Mouse (Mus musculus) neural tube, embryonic 10.5 days (tissue): Measurements from ENCODE around the gene Lingo1.

Experiments
- DNase-seq: peaks from one replicate; pipeline ENCODE4 v3.0.0-alpha.2; 2017; ENCODE audit warnings: low spot score; ENCODE audit errors: extremely low spot score

Gene Lingo1

GRCm38 (mm10) chr9:56681950-56682349, 114.3 kb downstream of the Lingo1 start:
- DNase-seq = no peak

GRCm38 (mm10) chr9:56678929-56679681, 117.2 kb downstream of the Lingo1 start:
- no peak for DNase-seq

GRCm38 (mm10) chr9:56675696-56676095, 120.6 kb downstream of the Lingo1 start:
- DNase-seq = no peak

GRCm38 (mm10) chr9:56669605-56670221, 126.6 kb downstream of the Lingo1 start:
- no peak for DNase-seq

DNA sequence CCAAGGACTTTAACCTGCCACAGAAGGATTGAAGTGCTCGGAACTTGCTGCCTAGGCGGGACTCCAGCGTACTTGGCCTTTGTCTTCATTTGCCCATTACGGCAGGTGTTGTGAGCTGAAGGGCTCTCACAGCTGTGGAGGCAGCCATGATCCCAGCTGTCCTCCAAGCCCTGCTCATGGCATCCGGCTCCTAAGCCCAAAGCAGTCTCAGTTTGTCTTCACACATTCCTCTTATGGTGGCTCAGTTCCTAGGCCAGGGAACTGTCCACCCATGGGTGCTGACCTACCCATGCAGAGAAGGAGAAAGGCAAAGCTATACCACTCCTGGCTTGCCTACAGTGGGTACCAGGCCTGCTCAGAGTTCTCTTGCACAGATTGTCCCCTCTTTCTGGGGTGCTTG, 132.1 kb downstream of the Lingo1 start:
- no peak for DNase-seq

DNA sequence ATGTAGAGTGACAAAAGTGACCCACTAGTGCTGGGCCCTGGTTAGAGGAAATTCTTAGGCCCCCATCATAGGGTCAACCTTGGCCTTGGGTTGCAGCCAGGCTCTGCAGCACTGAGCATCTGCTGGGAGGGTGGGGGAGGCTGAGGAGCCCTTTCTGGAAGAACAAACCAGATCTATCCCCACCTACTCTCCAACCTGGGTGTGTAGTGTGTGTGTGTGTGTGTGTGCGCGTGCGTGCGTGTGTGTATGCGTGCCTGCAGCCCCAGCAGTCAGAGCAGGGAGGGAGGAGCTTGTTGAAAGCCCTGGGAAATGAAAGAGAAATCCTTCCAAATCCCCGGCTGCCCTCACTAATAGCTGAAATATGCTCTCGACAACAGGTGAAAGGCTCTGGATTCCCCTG, 133.3 kb downstream of the Lingo1 start:
- DNase-seq = no peak

GRCm38 (mm10) chr9:56662405-56662804, 133.9 kb downstream of the Lingo1 start:
- no peak for DNase-seq

DNA sequence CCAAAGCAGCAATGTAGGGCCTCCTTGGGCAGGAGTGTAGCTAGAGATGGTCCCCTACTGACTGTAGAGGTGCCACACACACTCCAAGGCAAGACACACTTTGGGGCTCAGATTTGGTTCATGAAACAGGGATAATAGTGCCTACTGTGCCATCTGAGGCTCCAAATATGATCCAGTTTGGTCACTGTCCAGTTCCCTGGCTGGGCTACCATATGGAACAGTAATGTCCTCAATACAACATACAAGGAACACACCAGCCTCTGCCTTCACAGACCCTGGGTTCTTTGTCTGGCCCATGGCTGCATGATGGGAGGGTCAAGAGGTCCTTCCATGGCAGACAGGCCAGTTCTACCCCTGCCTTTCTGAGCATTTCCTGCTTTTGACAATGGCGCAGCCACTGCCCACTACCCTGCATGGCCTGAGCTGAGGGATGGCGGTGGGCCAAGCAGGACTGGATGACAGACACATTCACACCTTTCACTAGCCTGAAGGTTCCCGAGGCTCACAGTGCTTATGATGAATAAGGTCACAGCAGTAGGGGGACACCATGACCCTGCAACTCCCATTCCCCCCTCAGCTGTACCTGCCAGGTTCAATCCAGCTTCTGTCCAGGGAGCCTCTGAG, 134.9 kb downstream of the Lingo1 start:
- no peak for DNase-seq

GRCm38 (mm10) chr9:56658580-56658979, 137.7 kb downstream of the Lingo1 start:
- no peak for DNase-seq

DNA sequence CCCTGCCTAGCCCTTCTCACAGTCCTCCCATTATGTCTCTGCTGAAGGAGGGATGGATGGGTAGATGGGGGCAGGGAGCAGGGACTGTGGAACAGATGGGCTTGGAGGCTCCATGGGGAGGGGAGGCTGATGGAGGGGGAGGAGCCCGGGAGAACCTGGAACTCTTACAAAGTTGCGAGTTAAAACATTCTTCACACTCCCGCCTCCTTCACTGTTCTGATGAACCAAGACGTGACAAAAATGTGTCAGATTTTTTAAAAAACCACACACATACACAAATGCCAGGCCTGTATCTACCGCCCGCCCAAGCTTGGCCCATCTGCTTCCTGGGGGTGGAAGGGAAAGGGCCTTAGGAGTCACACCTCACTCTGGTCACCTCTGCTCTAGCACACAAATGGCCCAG, 138.3 kb downstream of the Lingo1 start:
- no peak for DNase-seq

- DNase-seq = peak; percentile 35
These were observed 139.3 kb downstream of the Lingo1 start for GRCm38 (mm10) chr9:56656766-56657542.

DNA sequence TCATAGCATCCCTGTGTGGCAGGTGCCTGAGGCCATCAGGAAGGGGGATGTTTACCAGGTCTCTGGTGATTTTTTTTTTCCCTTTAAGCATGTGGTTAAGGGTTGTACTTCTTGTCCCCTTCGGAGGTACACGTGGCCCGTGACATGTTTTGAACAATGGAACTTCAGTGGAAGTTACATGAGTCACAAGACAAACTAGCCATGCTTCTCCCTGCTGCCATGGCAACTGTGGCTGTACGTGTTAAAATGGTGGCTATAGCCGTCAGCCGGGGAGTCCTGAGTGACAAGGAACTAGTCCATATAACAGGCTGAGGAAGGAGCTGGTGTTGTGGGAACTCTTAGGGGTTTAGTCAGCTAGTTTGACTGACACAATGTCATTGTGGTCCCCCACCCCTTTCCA, 141.1 kb downstream of the Lingo1 start:
- no peak for DNase-seq

DNA sequence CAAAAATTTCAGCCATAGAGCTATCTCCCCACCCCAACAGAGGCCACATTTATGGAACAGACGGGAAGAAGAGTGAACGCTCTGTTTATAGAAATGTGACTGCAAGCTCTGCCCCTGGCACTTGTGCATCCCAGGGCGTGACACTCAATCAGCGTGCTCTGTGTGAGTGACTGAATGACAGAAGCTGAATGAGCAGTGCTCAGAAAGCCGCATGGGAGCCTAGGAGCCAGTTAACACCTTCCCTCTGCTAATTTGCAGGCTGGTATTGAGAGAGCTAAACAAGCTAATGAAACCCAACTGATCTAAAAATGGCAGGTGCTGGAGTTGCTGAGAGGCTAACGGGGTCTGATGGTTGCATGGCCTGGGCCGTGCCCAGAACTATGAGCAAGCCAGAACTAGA, 143.7 kb downstream of the Lingo1 start:
- DNase-seq = no peak

GRCm38 (mm10) chr9:56651586-56651985, 144.7 kb downstream of the Lingo1 start:
- no peak for DNase-seq

DNA sequence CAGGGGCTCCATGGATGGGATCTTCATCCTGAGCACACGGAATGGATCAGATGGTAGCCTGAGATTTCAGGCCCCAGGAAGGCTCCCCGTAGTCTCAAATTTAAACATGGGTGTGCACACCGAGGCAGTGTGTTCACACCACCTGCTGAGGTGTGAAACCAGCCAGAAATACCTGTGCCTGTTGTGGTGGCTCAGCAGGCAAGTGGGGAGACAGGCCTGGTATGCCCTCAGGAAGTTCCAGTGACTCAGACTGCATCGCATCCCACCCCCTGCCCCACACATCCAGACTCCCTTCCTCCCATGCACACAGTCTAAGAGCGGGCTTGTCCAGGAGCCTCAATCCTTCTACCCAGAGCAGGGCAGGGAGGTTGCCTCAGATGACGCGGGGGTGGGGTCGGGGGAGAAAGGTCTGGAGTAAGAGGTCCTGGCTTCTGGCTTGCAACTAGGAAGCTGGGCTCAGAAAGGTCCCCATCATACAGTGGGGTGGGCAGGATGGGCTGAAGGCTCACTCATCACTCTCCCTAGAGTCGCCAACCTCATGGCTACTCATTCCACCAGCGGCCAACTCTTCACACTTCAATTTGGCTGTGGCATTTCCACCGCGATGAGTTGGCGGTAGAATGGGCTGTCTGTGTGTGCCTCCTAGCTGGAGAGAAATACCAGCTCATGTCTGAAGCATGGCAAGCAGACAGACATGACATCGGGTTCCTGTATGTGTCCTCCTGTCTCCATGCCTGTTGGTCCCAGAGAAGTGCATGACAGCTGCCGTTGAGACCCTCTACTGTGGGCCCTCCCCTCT, 149.8 kb downstream of the Lingo1 start:
- no peak for DNase-seq

GRCm38 (mm10) chr9:56643474-56643873, 152.8 kb downstream of the Lingo1 start:
- no peak for DNase-seq

DNA sequence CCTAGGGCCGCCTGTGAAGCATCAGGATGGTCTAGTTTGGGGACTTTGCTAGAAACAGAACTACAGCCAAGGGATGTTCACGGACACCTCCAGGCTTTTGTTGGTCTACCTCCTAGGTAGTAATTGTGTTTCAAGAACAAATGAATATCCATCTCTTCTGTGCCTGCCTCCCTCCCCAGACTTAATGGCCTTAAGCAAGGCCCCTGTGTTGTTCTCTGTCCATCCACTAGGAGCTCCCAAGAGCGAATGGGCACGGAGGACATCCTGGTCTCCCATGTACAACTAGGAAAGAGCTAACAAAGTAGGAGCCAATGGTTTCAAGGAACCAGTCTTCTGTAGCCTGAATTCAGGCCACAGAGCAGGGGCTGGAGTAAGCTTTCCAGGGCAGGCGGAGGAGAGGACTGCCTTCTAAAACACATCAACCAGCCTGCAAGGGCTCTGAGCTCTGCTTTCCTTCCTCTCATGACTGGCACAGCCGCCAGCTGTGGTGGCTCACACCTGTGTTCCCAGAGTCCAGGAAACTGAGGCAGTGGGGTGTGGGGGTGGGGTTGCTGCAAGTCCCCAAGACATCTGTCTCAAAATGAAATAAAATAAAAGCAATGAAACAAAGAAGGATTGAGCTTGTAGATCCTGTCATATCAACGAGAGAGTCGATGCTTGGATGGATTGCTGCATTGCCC, 157.9 kb downstream of the Lingo1 start:
- no peak for DNase-seq

- no peak for DNase-seq
These were observed 158.8 kb downstream of the Lingo1 start for GRCm38 (mm10) chr9:56637403-56637857.

- no peak for DNase-seq
These were observed 159.4 kb downstream of the Lingo1 start for GRCm38 (mm10) chr9:56636766-56637402.

- peak; percentile 94 for DNase-seq
These were observed 160.1 kb downstream of the Lingo1 start for GRCm38 (mm10) chr9:56636214-56636613.
